Mouse (Mus musculus): ENCODE measurements around the gene Gm20431. TPM values are rescaled to one million over a fixed set of nuclear protein-coding genes. Genes with fewer than 3 reads are reported as not detected.

The Gm20431 gene
- polyA plus RNA-seq, 1 experiment, result 0.44 TPM

DNA sequence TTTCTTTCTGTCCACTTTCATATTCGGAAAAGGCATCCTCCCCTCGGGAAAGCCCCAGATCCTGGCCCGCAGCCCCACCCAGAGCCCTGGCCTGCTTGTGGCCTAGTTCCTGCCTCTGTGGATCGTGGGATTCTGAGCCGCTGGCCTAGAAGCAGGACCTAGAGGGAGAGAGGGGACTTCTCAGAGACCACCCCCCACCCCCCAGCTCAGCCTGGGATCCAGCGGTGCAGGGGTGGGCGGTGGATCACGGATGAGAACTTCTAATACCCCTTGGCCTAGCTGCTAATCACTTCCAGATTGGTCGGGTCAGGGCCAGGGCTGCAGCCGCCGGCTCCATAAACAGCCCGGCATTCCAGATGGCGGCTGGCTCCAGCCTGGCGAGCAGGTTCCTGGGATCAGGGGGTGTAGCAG lies 65.5 kb downstream of the Gm20431 start:
- Histone ChIP-seq H3ac (ENCODE audit: control insufficient read depth, insufficient read length, low read depth) (no peak overlapping the region), H3K79me3 (ENCODE audit: low read depth) (no peaks in the 10 kb centered on the region)
- TF ChIP-seq CEBPB (IDR thresholded peaks at IDR 0.05; ENCODE audit: low read depth) (no peak), MYOD1 (IDR thresholded peaks at IDR 0.05; ENCODE audit: control insufficient read depth, insufficient read length, low read depth) (no peak), CTCF (IDR thresholded peaks at IDR 0.05; ENCODE audit: control insufficient read depth, insufficient read depth, insufficient read length) (no peak), USF1 (IDR thresholded peaks at IDR 0.05; ENCODE audit: low read depth) (no peak), MAX (IDR thresholded peaks at IDR 0.05) (no peak), MYOG (IDR thresholded peaks at IDR 0.05; ENCODE audit: control insufficient read depth, extremely low read depth, insufficient read length) (no peak), FOSL1 (IDR thresholded peaks at IDR 0.05; ENCODE audit: insufficient read depth, low read length, poor library complexity, severe bottlenecking) (no peak)

GRCm38 (mm10) chr2:167594444-167594934 lies 66.8 kb downstream of the Gm20431 start:
- TF ChIP-seq MAX (IDR thresholded peaks at IDR 0.05), result no peak
- TF ChIP-seq CTCF (IDR thresholded peaks at IDR 0.05; ENCODE audit: control insufficient read depth, insufficient read depth, insufficient read length), result no peak
- peak; percentile 48 for TF ChIP-seq MYOD1 (IDR thresholded peaks at IDR 0.05; ENCODE audit: control insufficient read depth, insufficient read length, low read depth)
- no peak for TF ChIP-seq USF1 (IDR thresholded peaks at IDR 0.05; ENCODE audit: low read depth)
- TF ChIP-seq FOSL1 (IDR thresholded peaks at IDR 0.05; ENCODE audit: insufficient read depth, low read length, poor library complexity, severe bottlenecking), result no peak
- no peak for TF ChIP-seq MYOG (IDR thresholded peaks at IDR 0.05; ENCODE audit: control insufficient read depth, extremely low read depth, insufficient read length)
- H3K4me3 ChIP-seq (ENCODE audit: insufficient read depth, poor library complexity, severe bottlenecking), result no peak overlapping the region

More for the DNA sequence above, 65.5 kb downstream of the Gm20431 start:
- Histone ChIP-seq H3K4me3 (ENCODE audit: insufficient read depth, poor library complexity, severe bottlenecking) (no peak overlapping the region), H3K79me2 (ENCODE audit: control insufficient read depth, insufficient read depth) (no peaks in the 10 kb centered on the region), H3K36me3 (ENCODE audit: control insufficient read depth, insufficient read depth) (no peaks in the 10 kb centered on the region), H3K27me3 (ENCODE audit: control insufficient read depth, insufficient read depth, insufficient read length) (no peaks in the 10 kb centered on the region)

DNA sequence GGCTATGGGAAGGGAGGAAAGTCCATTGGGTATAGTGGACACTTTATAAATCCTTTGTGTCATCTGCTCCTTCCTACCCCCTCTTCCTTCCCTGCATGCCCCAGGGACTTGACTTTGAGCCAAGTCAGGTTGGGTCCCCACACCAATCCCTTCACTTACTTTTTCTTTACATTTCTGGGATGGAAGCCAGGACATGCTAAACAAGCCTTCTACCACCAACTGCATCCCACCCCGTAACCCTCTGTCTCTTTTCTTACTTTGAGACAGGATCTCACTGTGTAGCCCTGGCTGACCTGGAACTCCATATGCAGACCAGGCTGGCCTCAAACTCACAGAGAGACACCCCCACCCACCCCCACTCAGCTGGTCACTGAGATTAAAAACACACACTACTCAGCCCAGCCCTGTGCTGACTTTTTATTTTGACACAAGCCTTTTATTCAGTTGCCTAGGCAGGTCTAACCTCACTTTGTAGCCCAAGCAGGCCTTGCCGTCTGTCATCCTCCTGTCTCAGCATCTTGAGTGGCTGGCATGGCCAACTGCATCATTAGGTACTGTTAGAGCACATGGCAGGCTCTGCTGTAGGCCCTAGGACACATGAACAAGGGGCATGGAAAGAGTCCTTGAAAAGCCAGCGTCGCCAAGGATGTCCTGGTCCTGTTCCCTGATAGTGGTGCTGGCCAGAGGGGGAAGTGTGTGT lies 67.6 kb downstream of the Gm20431 start:
- Histone ChIP-seq H3K79me2 (ENCODE audit: control insufficient read depth, insufficient read depth) (no peaks in the 10 kb centered on the region), H3K4me3 (ENCODE audit: insufficient read depth, poor library complexity, severe bottlenecking) (no peak overlapping the region), H3K79me3 (ENCODE audit: low read depth) (no peaks in the 10 kb centered on the region), H3K27me3 (ENCODE audit: control insufficient read depth, insufficient read depth, insufficient read length) (no peaks in the 10 kb centered on the region), H3K36me3 (ENCODE audit: control insufficient read depth, insufficient read depth) (no peaks in the 10 kb centered on the region), H3ac (ENCODE audit: control insufficient read depth, insufficient read length, low read depth) (no peak overlapping the region)
- TF ChIP-seq CTCF (IDR thresholded peaks at IDR 0.05; ENCODE audit: control insufficient read depth, insufficient read depth, insufficient read length), result no peak
- no peak for TF ChIP-seq MYOG (IDR thresholded peaks at IDR 0.05; ENCODE audit: control insufficient read depth, extremely low read depth, insufficient read length)
- TF ChIP-seq USF1 (IDR thresholded peaks at IDR 0.05; ENCODE audit: low read depth), result no peak
- TF ChIP-seq FOSL1 (IDR thresholded peaks at IDR 0.05; ENCODE audit: insufficient read depth, low read length, poor library complexity, severe bottlenecking), result no peak
- TF ChIP-seq MYOD1 (IDR thresholded peaks at IDR 0.05; ENCODE audit: control insufficient read depth, insufficient read length, low read depth), result no peak

More at GRCm38 (mm10) chr2:167594444-167594934, 66.8 kb downstream of the Gm20431 start:
- H3K27me3 ChIP-seq (ENCODE audit: control insufficient read depth, insufficient read depth, insufficient read length), result no peaks in the 10 kb centered on the region
- H3K36me3 ChIP-seq (ENCODE audit: control insufficient read depth, insufficient read depth), result no peaks in the 10 kb centered on the region
- no peaks in the 10 kb centered on the region for H3K79me3 ChIP-seq (ENCODE audit: low read depth)
- H3K79me2 ChIP-seq (ENCODE audit: control insufficient read depth, insufficient read depth), result no peaks in the 10 kb centered on the region
- no peak overlapping the region for H3ac ChIP-seq (ENCODE audit: control insufficient read depth, insufficient read length, low read depth)

GRCm38 (mm10) chr2:167588774-167589577 lies 72.3 kb downstream of the Gm20431 start:
- Histone ChIP-seq H3K79me3 (ENCODE audit: low read depth) (no peaks in the 10 kb centered on the region), H3K36me3 (ENCODE audit: control insufficient read depth, insufficient read depth) (no peaks in the 10 kb centered on the region), H3K79me2 (ENCODE audit: control insufficient read depth, insufficient read depth) (no peaks in the 10 kb centered on the region), H3ac (ENCODE audit: control insufficient read depth, insufficient read length, low read depth) (no peak overlapping the region), H3K4me3 (ENCODE audit: insufficient read depth, poor library complexity, severe bottlenecking) (no peak overlapping the region), H3K27me3 (ENCODE audit: control insufficient read depth, insufficient read depth, insufficient read length) (no peaks in the 10 kb centered on the region)
- no peak for TF ChIP-seq FOSL1 (IDR thresholded peaks at IDR 0.05; ENCODE audit: insufficient read depth, low read length, poor library complexity, severe bottlenecking)
- no peak for TF ChIP-seq USF1 (IDR thresholded peaks at IDR 0.05; ENCODE audit: low read depth)
- TF ChIP-seq MAX (IDR thresholded peaks at IDR 0.05), result no peak
- TF ChIP-seq CTCF (IDR thresholded peaks at IDR 0.05; ENCODE audit: control insufficient read depth, insufficient read depth, insufficient read length), result no peak
- no peak for TF ChIP-seq MYOG (IDR thresholded peaks at IDR 0.05; ENCODE audit: control insufficient read depth, extremely low read depth, insufficient read length)
- TF ChIP-seq CEBPB (IDR thresholded peaks at IDR 0.05; ENCODE audit: low read depth), result no peak
- TF ChIP-seq MYOD1 (IDR thresholded peaks at IDR 0.05; ENCODE audit: control insufficient read depth, insufficient read length, low read depth), result no peak

DNA sequence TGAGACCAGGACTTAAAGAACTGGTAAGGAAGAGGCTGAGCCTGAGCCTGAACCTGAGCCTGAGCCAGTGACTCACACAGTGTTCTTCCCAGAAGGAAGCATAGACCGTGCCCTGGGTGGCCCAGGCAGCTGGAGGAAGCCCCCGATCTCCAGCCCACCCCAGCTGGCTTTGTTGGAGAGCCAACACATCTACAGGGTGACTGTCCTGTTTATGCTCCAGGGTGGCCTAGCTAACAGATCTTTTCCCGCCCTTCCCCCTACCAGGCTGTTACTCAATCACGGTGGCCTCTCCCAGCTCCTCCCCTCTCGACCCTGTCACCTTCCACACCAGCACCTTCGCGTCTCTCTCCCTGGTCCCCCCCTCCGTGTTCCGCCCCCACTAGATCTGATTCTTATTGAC lies 74.3 kb downstream of the Gm20431 start:
- no peaks in the 10 kb centered on the region for H3K79me2 ChIP-seq (ENCODE audit: control insufficient read depth, insufficient read depth)
- H3K4me3 ChIP-seq (ENCODE audit: insufficient read depth, poor library complexity, severe bottlenecking), result no peak overlapping the region
- no peaks in the 10 kb centered on the region for H3K36me3 ChIP-seq (ENCODE audit: control insufficient read depth, insufficient read depth)
- TF ChIP-seq MYOG (IDR thresholded peaks at IDR 0.05; ENCODE audit: control insufficient read depth, extremely low read depth, insufficient read length) (no peak), CEBPB (IDR thresholded peaks at IDR 0.05; ENCODE audit: low read depth) (peak; percentile 37)
- H3K27me3 ChIP-seq (ENCODE audit: control insufficient read depth, insufficient read depth, insufficient read length), result no peaks in the 10 kb centered on the region
- H3ac ChIP-seq (ENCODE audit: control insufficient read depth, insufficient read length, low read depth), result no peak overlapping the region
- no peaks in the 10 kb centered on the region for H3K79me3 ChIP-seq (ENCODE audit: low read depth)

All from C2C12 (cell line).